Mouse (Mus musculus) left cerebral cortex, adult 18-20 months (tissue): Measurements from ENCODE around the gene Nbas. TPM values are rescaled to one million over a fixed set of nuclear protein-coding genes. Genes with fewer than 3 reads are reported as not detected.
A peak's percentile ranks its signal among the peaks of the same experiment; 100 is the strongest.

Experiments used
- DNase-seq, 2 experiments: peaks; one replicate each; pipeline ENCODE4 v3.0.0; 2021 to 2022; ENCODE audit warnings: low spot score in 2 of 2, mixed read lengths in 1 of 2
- total RNA-seq, 2 experiments: library from RNA; stranded (reverse); gene quantifications; 2 replicates each; pipeline ENCODE4 v1.2.3; 2021

Nbas gene
- total RNA-seq, 2 experiments from 2014 or later: 33.7 to 34.7 TPM

DNA sequence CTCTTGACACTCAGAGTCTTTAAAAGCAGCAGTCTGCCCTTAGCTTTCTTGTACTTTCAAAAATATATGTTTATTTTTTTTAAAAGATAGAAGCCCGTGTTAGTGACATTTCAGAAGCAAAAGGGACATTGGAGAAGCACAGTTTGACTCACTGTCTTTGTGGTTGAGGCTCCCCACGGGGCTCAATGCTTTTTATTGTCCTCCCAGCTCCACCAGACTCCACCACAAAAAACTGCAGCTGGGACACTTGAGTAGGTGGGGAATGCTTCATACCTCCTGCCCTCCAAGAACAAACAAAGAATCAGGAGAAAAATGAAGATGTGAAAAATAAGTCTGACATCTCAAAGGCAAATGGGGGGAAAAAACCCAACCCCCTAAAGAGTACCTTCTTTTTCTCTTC, 344.1 kb downstream of the Nbas start:
- no peak for DNase-seq

DNA sequence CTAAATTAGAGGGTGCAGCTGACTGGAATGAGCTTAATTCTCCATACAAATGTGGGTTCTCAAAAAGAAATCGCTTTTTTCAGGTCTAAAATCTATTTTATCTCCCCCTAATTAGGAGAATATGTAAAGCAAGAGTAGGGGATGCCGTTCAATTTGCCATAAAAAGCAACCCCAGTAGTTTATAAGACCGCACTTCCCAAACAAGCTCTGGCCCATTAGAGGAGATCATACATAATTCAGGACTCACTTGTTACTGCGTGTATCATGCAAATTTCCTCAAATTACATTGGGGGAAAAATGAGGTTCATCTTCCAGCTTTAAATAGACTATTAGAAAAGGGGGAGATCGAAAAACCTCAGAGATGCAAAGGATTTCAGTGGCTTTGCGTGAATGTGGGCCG, 346.7 kb downstream of the Nbas start:
- no peak for DNase-seq

DNA sequence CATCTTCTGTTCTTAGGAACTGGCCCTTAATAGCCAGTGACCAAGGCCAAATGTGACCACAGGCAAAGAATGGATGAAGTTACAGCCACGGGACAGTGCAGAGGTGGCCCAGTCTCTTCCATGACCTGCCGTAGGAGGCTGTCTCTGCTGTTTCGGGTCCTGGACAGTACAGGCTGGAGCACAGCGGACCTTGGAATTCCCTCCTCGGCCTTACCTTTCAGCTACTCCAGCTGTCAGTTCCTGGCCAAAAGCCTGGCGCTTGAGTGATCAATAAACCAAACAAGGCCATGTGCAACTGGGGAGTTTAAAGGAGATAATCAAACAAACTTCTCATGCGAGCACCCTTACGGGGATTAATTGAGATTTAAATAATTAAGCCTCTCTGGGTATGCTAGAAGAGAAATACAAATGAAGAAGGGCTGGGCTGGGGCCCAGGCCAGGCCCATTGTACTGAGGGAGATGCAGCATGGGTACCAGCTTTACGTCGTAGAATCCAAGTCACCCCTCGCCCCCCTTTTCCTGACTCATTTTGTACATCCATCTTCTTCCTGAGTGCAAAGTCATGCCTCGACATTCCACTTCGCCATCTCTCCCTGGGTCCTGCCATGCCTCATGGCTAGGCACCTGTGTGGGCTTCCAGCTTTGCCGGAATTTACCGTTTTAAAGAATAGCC, 353.4 kb downstream of the Nbas start:
- DNase-seq: no peak

DNA sequence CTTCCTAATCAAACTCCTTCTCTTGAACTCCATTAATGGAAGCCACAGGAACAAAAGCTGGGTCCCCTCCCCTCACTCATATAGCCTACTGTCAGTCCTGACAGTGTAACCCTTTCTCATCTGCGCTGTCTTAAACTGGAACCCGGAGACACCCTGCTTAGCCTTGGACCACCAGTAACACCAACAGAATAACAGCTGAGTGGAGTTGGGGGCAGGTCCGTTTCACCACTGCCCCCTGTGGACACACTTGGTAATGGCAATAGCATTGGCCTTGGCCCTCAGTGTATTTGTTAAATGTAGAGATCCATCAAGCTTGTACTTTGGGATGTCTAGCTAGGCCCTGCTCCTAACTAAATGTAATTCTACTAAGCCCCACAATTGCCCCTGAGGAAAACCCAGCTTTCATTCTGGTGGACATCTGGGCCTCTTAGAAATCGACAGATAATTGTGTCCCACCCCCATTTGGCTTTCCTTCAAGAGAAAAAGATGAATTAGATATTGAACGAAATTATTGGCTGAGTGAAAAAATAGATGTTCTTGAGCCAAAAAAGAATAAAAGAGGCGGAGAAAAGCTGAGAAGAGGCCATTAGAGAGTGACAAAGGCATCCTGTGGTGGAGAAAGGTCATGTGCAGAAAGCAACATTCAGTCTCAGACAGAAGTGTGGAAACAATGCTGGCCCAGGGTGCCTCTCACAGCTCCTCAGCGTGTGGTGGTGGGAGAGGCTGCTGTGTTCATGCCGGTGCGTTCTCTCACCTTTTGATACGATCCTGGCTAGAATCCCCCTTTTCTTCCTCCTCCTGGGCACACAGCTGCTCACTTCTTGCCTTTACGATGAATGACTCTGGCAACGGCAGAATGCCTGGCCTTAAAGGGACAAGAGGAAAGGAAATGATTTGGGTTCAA, 358.1 kb downstream of the Nbas start:
- peak in 1 of 2 experiments; percentile 19 for DNase-seq

Other genes starting within 250 kb of the Nbas start
- gene Ddx1, start 19.9 kb upstream of the Nbas start, total RNA-seq: 100 to 1,000 TPM; 134 to 143 TPM